Mouse (Mus musculus): Measurements from ENCODE around the gene Slc41a2. TPM values are rescaled to one million over a fixed set of nuclear protein-coding genes. Genes with fewer than 3 reads are reported as not detected.

The Slc41a2 gene
- polyA plus RNA-seq, 1 experiment from 2014 or later: 0.97 TPM

- Histone ChIP-seq H3K4me1 (ENCODE audit: control insufficient read depth, insufficient read depth, low read length) (no peaks in the 10 kb centered on the region), H3K9me3 (ENCODE audit: control insufficient read depth, low read length) (no peaks in the 10 kb centered on the region), H3K36me3 (ENCODE audit: control insufficient read depth, insufficient read depth, low read length) (no peaks in the 10 kb centered on the region), H3K4me3 (ENCODE audit: low read depth, low read length) (no peak overlapping the region), H3K9ac (ENCODE audit: low read length) (no peak overlapping the region), H3K27me3 (ENCODE audit: control insufficient read depth, insufficient read depth, low read length) (no peaks in the 10 kb centered on the region), H3K4me2 (ENCODE audit: low read depth) (no peak overlapping the region), H3K27ac (ENCODE audit: low read depth, low read length) (no peak overlapping the region)
- ATAC-seq (ENCODE audit: insufficient read depth, low FRiP score, low TSS enrichment) (no peak), DNase-seq (ENCODE audit: low spot score) (no peak)
- 79% methylated on average over 4 of the region's 4 CpGs for WGBS
These were observed 36.0 kb downstream of the Slc41a2 start for GRCm38 (mm10) chr10:83301687-83302086.

- DNase-seq (ENCODE audit: low spot score) (no peak), ATAC-seq (ENCODE audit: insufficient read depth, low FRiP score, low TSS enrichment) (no peak)
- Histone ChIP-seq H3K4me1 (ENCODE audit: control insufficient read depth, insufficient read depth, low read length) (no peaks in the 10 kb centered on the region), H3K27me3 (ENCODE audit: control insufficient read depth, insufficient read depth, low read length) (no peaks in the 10 kb centered on the region), H3K36me3 (ENCODE audit: control insufficient read depth, insufficient read depth, low read length) (no peaks in the 10 kb centered on the region), H3K4me3 (ENCODE audit: low read depth, low read length) (no peak overlapping the region), H3K27ac (ENCODE audit: low read depth, low read length) (no peak overlapping the region), H3K9ac (ENCODE audit: low read length) (no peak overlapping the region), H3K4me2 (ENCODE audit: low read depth) (no peak overlapping the region), H3K9me3 (ENCODE audit: control insufficient read depth, low read length) (no peaks in the 10 kb centered on the region)
- WGBS: 81% methylated on average over 3 of the region's 3 CpGs
These were observed 36.6 kb downstream of the Slc41a2 start for GRCm38 (mm10) chr10:83301054-83301453.

- Histone ChIP-seq H3K4me1 (ENCODE audit: control insufficient read depth, insufficient read depth, low read length) (no peaks in the 10 kb centered on the region), H3K27ac (ENCODE audit: low read depth, low read length) (no peak overlapping the region), H3K36me3 (ENCODE audit: control insufficient read depth, insufficient read depth, low read length) (no peaks in the 10 kb centered on the region), H3K4me2 (ENCODE audit: low read depth) (no peak overlapping the region), H3K9ac (ENCODE audit: low read length) (no peak overlapping the region), H3K9me3 (ENCODE audit: control insufficient read depth, low read length) (no peaks in the 10 kb centered on the region), H3K4me3 (ENCODE audit: low read depth, low read length) (no peak overlapping the region), H3K27me3 (ENCODE audit: control insufficient read depth, insufficient read depth, low read length) (no peaks in the 10 kb centered on the region)
- DNase-seq (ENCODE audit: low spot score) (no peak), ATAC-seq (ENCODE audit: insufficient read depth, low FRiP score, low TSS enrichment) (no peak)
- 80% methylated on average over 4 of the region's 4 CpGs for WGBS
These were observed 40.7 kb downstream of the Slc41a2 start for GRCm38 (mm10) chr10:83297017-83297416.

- WGBS: 62% methylated on average over 9 of the region's 9 CpGs
- H3K4me1 ChIP-seq (ENCODE audit: control insufficient read depth, insufficient read depth, low read length): no peaks in the 10 kb centered on the region
- H3K27me3 ChIP-seq (ENCODE audit: control insufficient read depth, insufficient read depth, low read length): no peaks in the 10 kb centered on the region
- DNase-seq (ENCODE audit: low spot score): no peak
- H3K36me3 ChIP-seq (ENCODE audit: control insufficient read depth, insufficient read depth, low read length): no peaks in the 10 kb centered on the region
- H3K9me3 ChIP-seq (ENCODE audit: control insufficient read depth, low read length): no peaks in the 10 kb centered on the region
- no peak overlapping the region for H3K9ac ChIP-seq (ENCODE audit: low read length)
- H3K4me3 ChIP-seq (ENCODE audit: low read depth, low read length): no peak overlapping the region
- no peak for ATAC-seq (ENCODE audit: insufficient read depth, low FRiP score, low TSS enrichment)
- no peak overlapping the region for H3K4me2 ChIP-seq (ENCODE audit: low read depth)
- H3K27ac ChIP-seq (ENCODE audit: low read depth, low read length): no peak overlapping the region
These were observed 42.9 kb downstream of the Slc41a2 start for GRCm38 (mm10) chr10:83294746-83295145.

GRCm38 (mm10) chr10:83293352-83293751 lies 44.3 kb downstream of the Slc41a2 start:
- H3K4me1 ChIP-seq (ENCODE audit: control insufficient read depth, insufficient read depth, low read length): no peaks in the 10 kb centered on the region
- no peak overlapping the region for H3K9ac ChIP-seq (ENCODE audit: low read length)
- ATAC-seq (ENCODE audit: insufficient read depth, low FRiP score, low TSS enrichment): no peak
- no peaks in the 10 kb centered on the region for H3K36me3 ChIP-seq (ENCODE audit: control insufficient read depth, insufficient read depth, low read length)
- 94% methylated on average over 9 of the region's 9 CpGs for WGBS
- no peak overlapping the region for H3K4me2 ChIP-seq (ENCODE audit: low read depth)
- H3K4me3 ChIP-seq (ENCODE audit: low read depth, low read length): no peak overlapping the region
- no peaks in the 10 kb centered on the region for H3K9me3 ChIP-seq (ENCODE audit: control insufficient read depth, low read length)
- DNase-seq (ENCODE audit: low spot score): no peak
- H3K27me3 ChIP-seq (ENCODE audit: control insufficient read depth, insufficient read depth, low read length): no peaks in the 10 kb centered on the region
- no peak overlapping the region for H3K27ac ChIP-seq (ENCODE audit: low read depth, low read length)

- no peaks in the 10 kb centered on the region for H3K4me1 ChIP-seq (ENCODE audit: control insufficient read depth, insufficient read depth, low read length)
- no peaks in the 10 kb centered on the region for H3K36me3 ChIP-seq (ENCODE audit: control insufficient read depth, insufficient read depth, low read length)
- no peak overlapping the region for H3K27ac ChIP-seq (ENCODE audit: low read depth, low read length)
- DNase-seq (ENCODE audit: low spot score) (no peak), ATAC-seq (ENCODE audit: insufficient read depth, low FRiP score, low TSS enrichment) (no peak)
- H3K9ac ChIP-seq (ENCODE audit: low read length): no peak overlapping the region
- no peak overlapping the region for H3K4me2 ChIP-seq (ENCODE audit: low read depth)
- 89% methylated on average over 11 of the region's 11 CpGs for whole genome bisulfite sequencing
- no peaks in the 10 kb centered on the region for H3K27me3 ChIP-seq (ENCODE audit: control insufficient read depth, insufficient read depth, low read length)
- no peak overlapping the region for H3K4me3 ChIP-seq (ENCODE audit: low read depth, low read length)
- no peaks in the 10 kb centered on the region for H3K9me3 ChIP-seq (ENCODE audit: control insufficient read depth, low read length)
These were observed 46.0 kb downstream of the Slc41a2 start for GRCm38 (mm10) chr10:83291731-83292130.

GRCm38 (mm10) chr10:83287828-83288227 lies 49.9 kb downstream of the Slc41a2 start:
- Histone ChIP-seq H3K27me3 (ENCODE audit: control insufficient read depth, insufficient read depth, low read length) (no peaks in the 10 kb centered on the region), H3K36me3 (ENCODE audit: control insufficient read depth, insufficient read depth, low read length) (no peaks in the 10 kb centered on the region), H3K4me1 (ENCODE audit: control insufficient read depth, insufficient read depth, low read length) (no peaks in the 10 kb centered on the region), H3K4me3 (ENCODE audit: low read depth, low read length) (no peak overlapping the region), H3K9ac (ENCODE audit: low read length) (no peak overlapping the region), H3K4me2 (ENCODE audit: low read depth) (no peak overlapping the region), H3K27ac (ENCODE audit: low read depth, low read length) (no peak overlapping the region), H3K9me3 (ENCODE audit: control insufficient read depth, low read length) (no peaks in the 10 kb centered on the region)
- DNase-seq (ENCODE audit: low spot score): no peak
- 83% methylated on average over 6 of the region's 6 CpGs for WGBS
- no peak for ATAC-seq (ENCODE audit: insufficient read depth, low FRiP score, low TSS enrichment)

GRCm38 (mm10) chr10:83286399-83286798 lies 51.3 kb downstream of the Slc41a2 start:
- no peaks in the 10 kb centered on the region for H3K9me3 ChIP-seq (ENCODE audit: control insufficient read depth, low read length)
- no peak overlapping the region for H3K27ac ChIP-seq (ENCODE audit: low read depth, low read length)
- ATAC-seq (ENCODE audit: insufficient read depth, low FRiP score, low TSS enrichment) (no peak), DNase-seq (ENCODE audit: low spot score) (no peak)
- no peak overlapping the region for H3K9ac ChIP-seq (ENCODE audit: low read length)
- H3K4me3 ChIP-seq (ENCODE audit: low read depth, low read length): no peak overlapping the region
- H3K4me1 ChIP-seq (ENCODE audit: control insufficient read depth, insufficient read depth, low read length): no peaks in the 10 kb centered on the region
- no peak overlapping the region for H3K4me2 ChIP-seq (ENCODE audit: low read depth)
- no peaks in the 10 kb centered on the region for H3K27me3 ChIP-seq (ENCODE audit: control insufficient read depth, insufficient read depth, low read length)
- H3K36me3 ChIP-seq (ENCODE audit: control insufficient read depth, insufficient read depth, low read length): no peaks in the 10 kb centered on the region
- WGBS: 50% methylated on average over 7 of the region's 7 CpGs

GRCm38 (mm10) chr10:83285724-83286256 lies 51.9 kb downstream of the Slc41a2 start:
- Histone ChIP-seq H3K9me3 (ENCODE audit: control insufficient read depth, low read length) (no peaks in the 10 kb centered on the region), H3K4me3 (ENCODE audit: low read depth, low read length) (no peak overlapping the region), H3K4me1 (ENCODE audit: control insufficient read depth, insufficient read depth, low read length) (no peaks in the 10 kb centered on the region), H3K27ac (ENCODE audit: low read depth, low read length) (no peak overlapping the region), H3K4me2 (ENCODE audit: low read depth) (no peak overlapping the region), H3K36me3 (ENCODE audit: control insufficient read depth, insufficient read depth, low read length) (no peaks in the 10 kb centered on the region), H3K27me3 (ENCODE audit: control insufficient read depth, insufficient read depth, low read length) (no peaks in the 10 kb centered on the region), H3K9ac (ENCODE audit: low read length) (no peak overlapping the region)
- no peak for ATAC-seq (ENCODE audit: insufficient read depth, low FRiP score, low TSS enrichment)
- no peak for DNase-seq (ENCODE audit: low spot score)
- 82% methylated on average over 7 of the region's 7 CpGs for WGBS

Measured in neural tube, embryonic 11.5 days (tissue).